Mouse (Mus musculus) left cerebral cortex, adult 8-10 months (tissue): ENCODE data around the gene Spn. TPM values are rescaled to one million over a fixed set of nuclear protein-coding genes. Genes with fewer than 3 reads are reported as not detected.

Experiments used
- DNase-seq, 2 experiments: peaks; one replicate each; pipeline ENCODE4 v3.0.0; 2022; ENCODE audit warnings: low spot score in 2 of 2
- total RNA-seq, 4 experiments: library from RNA; stranded (reverse); gene quantifications; 2 replicates each; pipeline ENCODE4 v1.2.4; 2022

Gene Spn
- total RNA-seq, 4 experiments from 2014 or later: 0.09 to 0.30 (median 0.13) TPM; not detected in 1

- DNase-seq: no peak
Measured at GRCm38 (mm10) chr7:127140623-127141404, 3.2 kb upstream of the Spn start.

GRCm38 (mm10) chr7:127139562-127139961 lies 1.9 kb upstream of the Spn start:
- DNase-seq: no peak

GRCm38 (mm10) chr7:127139100-127139499 lies 1.5 kb upstream of the Spn start:
- no peak for DNase-seq

- no peak for DNase-seq
Measured at GRCm38 (mm10) chr7:127136181-127137071, 1.2 kb downstream of the Spn start.

- DNase-seq: no peak
Measured at GRCm38 (mm10) chr7:127134821-127135447, 2.7 kb downstream of the Spn start.

DNA sequence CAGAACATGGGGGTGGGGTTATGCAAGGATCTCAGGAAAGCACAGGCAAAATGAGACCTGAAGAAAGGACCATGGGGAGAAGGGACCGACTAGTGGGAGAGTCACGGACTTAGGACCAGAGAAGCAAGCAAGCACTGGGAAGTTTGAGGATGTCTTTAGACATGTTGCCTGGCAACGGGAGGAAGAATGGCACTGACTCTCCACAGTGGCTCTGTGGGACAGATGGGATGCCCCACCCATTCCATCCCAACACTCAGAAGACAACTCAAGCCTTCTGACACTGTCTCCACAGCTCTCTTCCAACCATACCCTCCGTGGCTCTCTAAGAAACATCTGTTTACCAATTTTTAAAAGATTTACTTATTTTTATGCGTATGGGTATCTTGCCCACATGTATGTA lies 4.5 kb downstream of the Spn start:
- DNase-seq: no peak

GRCm38 (mm10) chr7:127129638-127130037 lies 8.0 kb downstream of the Spn start:
- peak in 1 of 2 experiments; percentile 73 for DNase-seq

DNA sequence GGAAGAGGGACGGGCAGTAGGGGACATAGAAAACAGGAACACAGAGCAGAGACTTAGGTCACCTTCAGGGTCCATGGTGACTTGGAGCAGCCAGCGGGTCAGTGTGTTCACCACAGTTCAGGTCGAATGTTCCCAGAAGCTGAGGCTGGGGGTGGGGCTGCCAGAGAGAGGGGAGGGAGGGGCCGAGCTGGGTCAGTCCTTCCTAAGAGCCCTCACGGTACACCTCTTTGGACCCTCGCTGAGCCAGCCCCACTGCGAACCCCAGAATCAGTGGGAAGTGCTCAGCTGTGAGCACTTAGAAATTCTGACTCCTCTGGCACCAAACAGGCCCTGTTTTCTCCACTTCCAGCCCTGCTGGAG lies 15.7 kb downstream of the Spn start, which contains the start of gene Qprt:
Qprt (minus strand) TSS at position 316 of the 360 bp plus-strand sequence.
- DNase-seq: no peak

DNA sequence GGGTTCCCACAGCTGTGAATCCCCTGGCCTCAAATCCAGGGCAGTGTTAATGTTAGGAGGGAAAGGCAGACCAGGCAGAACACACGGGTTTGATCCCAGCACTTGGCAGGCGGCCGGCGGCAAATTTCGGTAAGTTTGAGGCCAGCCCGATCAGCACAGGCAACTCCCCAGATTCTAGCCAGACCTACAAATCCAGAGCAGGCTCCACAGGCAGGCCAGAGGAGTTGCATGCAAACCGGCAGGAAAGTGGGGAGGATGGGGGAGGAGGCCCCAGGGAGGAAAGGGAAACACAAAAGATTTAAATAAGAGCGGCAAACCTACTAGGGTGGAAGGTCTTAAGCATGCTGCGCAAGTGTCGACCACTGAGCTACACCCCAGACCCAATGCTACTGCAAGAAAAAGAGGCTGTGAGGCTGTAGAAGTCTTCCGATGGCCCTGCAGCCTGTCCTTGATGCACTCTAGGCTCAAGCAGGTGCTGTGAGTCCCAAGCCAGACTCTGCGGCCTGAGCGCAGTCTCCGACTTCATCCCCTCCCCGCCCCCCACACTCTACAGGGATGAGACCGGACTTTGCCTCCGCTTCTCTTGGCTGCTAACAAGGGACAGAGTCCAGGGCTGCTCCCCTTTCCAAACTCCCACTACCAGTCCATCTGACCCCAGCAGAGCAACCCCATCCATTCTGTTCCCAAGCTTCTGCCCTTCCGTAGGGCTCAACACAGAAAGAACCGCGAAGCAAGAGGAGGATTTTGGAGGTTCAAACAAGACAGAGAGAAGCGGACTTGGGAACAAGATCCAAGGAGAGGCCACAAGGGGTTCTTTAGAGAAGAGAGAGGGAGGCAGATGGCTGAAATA lies 16.3 kb downstream of the Spn start:
- no peak for DNase-seq

- no peak for DNase-seq
Measured at GRCm38 (mm10) chr7:127118671-127119445, 18.8 kb downstream of the Spn start.

DNA sequence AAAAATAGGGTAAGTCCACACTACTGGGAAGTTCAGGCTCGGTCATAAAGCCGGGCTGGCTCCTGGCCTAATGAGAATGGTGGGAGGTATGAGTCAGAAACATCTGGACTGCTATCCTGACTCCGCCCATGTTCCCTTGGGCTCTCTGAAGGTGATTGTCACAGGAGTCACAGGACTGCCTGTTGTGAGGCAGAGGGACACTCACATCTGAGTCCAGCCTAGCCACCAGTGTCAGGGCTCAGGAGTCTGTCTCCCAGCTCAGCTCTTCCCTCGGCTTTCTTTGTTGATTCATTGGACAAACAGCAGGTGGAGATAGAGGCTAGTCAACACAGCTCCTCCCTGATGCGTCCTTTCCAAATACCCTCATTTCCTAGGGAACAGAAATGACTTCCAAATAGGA lies 19.7 kb downstream of the Spn start:
- DNase-seq: no peak

DNA sequence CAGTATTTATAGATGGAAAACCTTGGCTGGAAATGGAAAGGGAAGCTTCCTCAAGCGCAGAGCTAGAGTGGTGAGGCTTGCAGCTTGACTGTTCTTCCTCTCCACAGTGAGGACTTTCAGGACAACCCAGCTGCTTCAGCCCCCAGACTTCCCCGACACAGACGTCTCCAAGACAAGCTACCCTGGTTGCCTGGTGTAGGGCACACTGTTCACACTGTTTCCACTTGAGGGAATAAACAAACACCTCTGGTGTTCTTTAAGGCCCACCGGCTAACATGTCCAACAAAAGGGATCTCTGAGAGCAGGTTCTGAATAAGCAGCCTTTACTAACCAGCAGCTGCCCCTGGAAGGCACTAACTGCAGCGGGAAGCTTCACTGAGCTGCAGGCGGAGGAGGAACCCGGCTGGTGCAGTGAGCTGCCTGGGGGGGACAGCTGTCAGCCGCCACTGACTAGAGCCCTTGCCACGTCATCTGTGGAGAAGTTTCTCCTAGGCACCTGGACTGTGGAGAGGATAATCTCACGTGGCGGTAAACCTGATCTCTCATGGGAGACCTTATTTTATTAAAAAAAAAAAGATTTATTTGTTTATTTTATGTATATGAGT lies 21.2 kb downstream of the Spn start:
- DNase-seq: no peak

DNA sequence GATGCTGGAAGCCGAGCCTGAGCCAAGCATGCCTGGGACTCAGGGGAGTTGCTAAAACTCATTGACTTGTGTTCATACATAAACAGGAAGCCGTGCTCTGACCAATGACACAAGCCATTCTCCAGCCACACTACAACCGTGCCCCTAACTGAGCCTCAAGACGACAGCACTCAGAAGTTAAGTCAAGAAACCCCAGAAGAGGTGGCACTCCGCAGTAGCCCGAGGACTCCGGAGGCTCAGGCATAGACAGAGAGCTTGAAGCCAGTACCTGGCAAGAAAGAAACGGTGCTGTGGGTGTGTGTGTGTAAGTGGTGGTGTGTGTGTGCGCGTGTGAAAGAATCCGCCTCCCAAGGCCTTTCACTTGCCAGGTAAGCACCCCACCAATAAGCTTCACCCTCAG lies 22.7 kb downstream of the Spn start:
- DNase-seq: no peak

DNA sequence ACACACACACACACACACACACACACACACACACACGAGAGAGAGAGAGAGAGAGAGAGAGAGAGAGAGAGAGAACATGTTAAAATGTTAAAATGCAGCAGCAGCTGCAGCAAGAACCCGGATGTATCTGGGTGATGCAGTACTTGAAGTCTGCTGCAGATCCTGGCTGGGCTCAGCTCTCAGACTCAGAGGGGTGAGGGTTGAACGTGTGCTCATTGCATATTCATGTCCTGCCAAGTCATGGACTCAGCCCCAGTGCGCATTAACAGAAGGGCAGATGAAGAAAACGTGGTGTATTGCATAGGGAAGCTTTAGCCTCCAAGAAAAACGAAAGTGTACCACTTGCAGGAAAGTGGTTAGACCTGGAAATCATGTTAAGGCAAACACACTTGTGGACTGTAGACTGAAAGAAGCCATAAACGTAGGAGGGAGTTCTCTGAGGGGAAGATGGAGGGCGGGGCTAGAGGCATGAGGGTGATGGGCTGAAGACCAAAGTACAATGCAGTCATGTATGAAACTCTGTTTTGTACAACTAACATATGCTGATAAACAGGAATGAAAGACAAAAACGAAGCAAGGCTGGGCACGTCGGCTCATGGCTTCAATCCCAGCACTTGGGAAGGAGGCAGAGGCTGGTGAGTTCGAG lies 23.9 kb downstream of the Spn start:
- no peak for DNase-seq

GRCm38 (mm10) chr7:127112921-127113597 lies 24.6 kb downstream of the Spn start:
- peak in 1 of 2 experiments; percentile 34 for DNase-seq

DNA sequence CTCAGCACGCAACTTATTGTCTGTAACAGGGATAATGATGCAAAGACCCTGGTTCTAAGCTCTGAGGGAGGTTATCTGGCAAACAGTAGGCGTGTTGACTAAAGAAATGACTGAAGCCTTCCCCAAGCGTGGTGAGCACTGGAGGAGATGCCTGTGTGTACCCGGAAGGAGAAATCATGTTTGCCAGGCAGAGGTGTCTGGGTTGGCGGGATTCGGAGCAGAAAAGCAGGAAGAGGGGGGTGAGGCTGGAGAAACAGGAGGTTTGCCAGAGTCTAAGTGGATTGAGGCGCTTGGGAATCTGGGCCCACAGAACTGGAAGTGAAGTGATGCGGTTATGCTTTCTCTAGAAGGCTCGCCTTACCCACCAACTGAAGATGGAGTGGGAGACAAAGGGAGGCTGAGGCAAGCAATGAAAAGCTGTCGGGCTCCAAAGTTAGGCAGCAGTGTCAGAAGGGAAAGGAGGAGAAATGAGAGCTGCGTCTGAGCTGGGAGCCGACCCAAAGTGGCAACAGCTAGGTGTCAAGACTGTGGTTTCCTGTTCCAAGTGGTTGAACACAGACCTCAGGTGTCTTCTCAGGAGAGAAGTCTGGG lies 25.3 kb downstream of the Spn start:
- DNase-seq: peak in 1 of 2 experiments; percentile 52

DNA sequence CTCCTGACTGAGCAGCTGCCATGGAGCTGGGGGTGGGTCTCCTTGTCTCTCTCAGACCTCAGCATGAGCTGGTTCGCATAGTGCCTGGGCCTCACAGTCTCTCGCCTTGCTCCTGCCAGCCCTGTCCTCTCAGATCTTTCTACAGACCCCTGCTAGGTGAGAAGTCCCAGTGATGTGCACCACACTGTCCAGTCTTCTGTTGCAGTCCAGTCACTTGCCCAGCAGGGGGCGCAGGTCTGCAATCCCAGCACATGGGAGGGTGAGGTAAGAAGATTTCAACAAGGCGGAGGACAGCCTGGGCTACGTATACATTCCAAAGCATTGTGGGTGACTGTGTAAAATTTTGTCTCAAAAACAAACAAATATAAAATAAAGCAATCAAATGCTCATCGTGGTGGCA lies 26.2 kb downstream of the Spn start:
- DNase-seq: no peak
